Mouse (Mus musculus) stomach, postnatal 0 days (tissue): Measurements from ENCODE around the gene Ppp1ca. TPM values are rescaled to one million over a fixed set of nuclear protein-coding genes. Genes with fewer than 3 reads are reported as not detected.

Experiments
- ATAC-seq: fragments of 200-750 bp; cut with Nextera tagmentation; 2 replicates; pipeline ENCODE4 v1.8.0; 2017; ENCODE audit not compliant: low FRiP score, low TSS enrichment
- DNase-seq: peaks from one replicate; pipeline ENCODE4 v3.0.0-alpha.2; 2016; ENCODE audit warnings: low spot score
- H3K27ac ChIP-seq: fragments of 300-500 bp; sonication (generic); replicated peaks from 2 replicates; pipeline ENCODE4 v1.5.1; 2014; ENCODE audit warnings: mild to moderate bottlenecking, control low read depth
- H3K27me3 ChIP-seq: fragments of 300-500 bp; sonication (generic); 2 replicates; pipeline ENCODE4 v1.6.1; 2014; ENCODE audit warnings: low read length; ENCODE audit not compliant: control insufficient read depth, insufficient read depth
- H3K36me3 ChIP-seq: fragments of 300-500 bp; sonication (generic); 2 replicates; pipeline ENCODE4 v1.6.1; 2014; ENCODE audit warnings: low read length, mixed read lengths; ENCODE audit not compliant: control insufficient read depth, insufficient read depth
- H3K4me1 ChIP-seq: fragments of 300-500 bp; sonication (generic); replicated peaks from 2 replicates; pipeline ENCODE4 v1.6.1; 2014; ENCODE audit warnings: antibody characterized with exemption; ENCODE audit not compliant: control insufficient read depth, insufficient read depth
- H3K4me2 ChIP-seq: fragments of 300-500 bp; sonication (generic); replicated peaks from 2 replicates; pipeline ENCODE4 v1.6.1; 2014; ENCODE audit warnings: low read depth, mild to moderate bottlenecking, control low read depth, moderate library complexity
- H3K4me3 ChIP-seq: fragments of 300-500 bp; sonication (generic); 2 replicates; pipeline ENCODE4 v1.5.1; 2014; ENCODE audit warnings: low read depth, low read length, control low read depth
- H3K9ac ChIP-seq: fragments of 300-500 bp; sonication (generic); 2 replicates; pipeline ENCODE4 v1.6.1; 2014; ENCODE audit warnings: mild to moderate bottlenecking, low read length, control low read depth, mixed read lengths
- H3K9me3 ChIP-seq: fragments of 300-500 bp; sonication (generic); 2 replicates; pipeline ENCODE4 v1.6.1; 2016; ENCODE audit warnings: low read length; ENCODE audit not compliant: control insufficient read depth
- CTCF ChIP-seq: IDR thresholded peaks from 2 replicates; pipeline ENCODE4 v1.5.1; 2016; ENCODE audit warnings: antibody characterized with exemption, low read depth, mild to moderate bottlenecking, moderate library complexity
- EP300 ChIP-seq: optimal IDR thresholded peaks from 2 replicates; pipeline ENCODE3; 2016; ENCODE audit warnings: antibody characterized with exemption
- WGBS: fragments of 180-500 bp; shearing (Covaris S2); extraction: QIAGEN DNeasy Blood & Tissue Kit; methylation state at CpG from one replicate; pipeline ENCODE4 v1.1.7; 2014; 5-methylcytosine and 5-hydroxymethylcytosine counted together
- polyA plus RNA-seq: library from polyadenylated mRNA; unstranded; fragments of >200 nt; fragmentation: Nextera tagmentation; extraction: Ambion mirVana; gene quantifications from 2 replicates; pipeline ENCODE4 v1.2.1, GENCODE M21; 2015

Gene Ppp1ca
- polyA plus RNA-seq, 1 experiment from 2014 or later, result 497 TPM

GRCm38 (mm10) chr19:4187303-4187702 lies 4.6 kb upstream of the Ppp1ca start:
- H3K27ac ChIP-seq, result no peak overlapping the region
- 74% methylated on average over 3 of the region's 3 CpGs for WGBS
- no peak overlapping the region for H3K9ac ChIP-seq
- H3K4me2 ChIP-seq, result no peak overlapping the region
- ATAC-seq (no peak), DNase-seq (no peak)
- no peaks in the 10 kb centered on the region for H3K9me3 ChIP-seq
- TF ChIP-seq CTCF (no peak), EP300 (no peak)
- no peaks in the 10 kb centered on the region for H3K4me1 ChIP-seq
- H3K4me3 ChIP-seq, result no peak overlapping the region
- H3K36me3 ChIP-seq, result no peaks in the 10 kb centered on the region
- no peaks in the 10 kb centered on the region for H3K27me3 ChIP-seq

- TF ChIP-seq CTCF (no peak), EP300 (no peak)
- 85% methylated on average over 12 of the region's 12 CpGs for WGBS
These were observed 2.7 kb upstream of the Ppp1ca start for GRCm38 (mm10) chr19:4189051-4189620.

DNA sequence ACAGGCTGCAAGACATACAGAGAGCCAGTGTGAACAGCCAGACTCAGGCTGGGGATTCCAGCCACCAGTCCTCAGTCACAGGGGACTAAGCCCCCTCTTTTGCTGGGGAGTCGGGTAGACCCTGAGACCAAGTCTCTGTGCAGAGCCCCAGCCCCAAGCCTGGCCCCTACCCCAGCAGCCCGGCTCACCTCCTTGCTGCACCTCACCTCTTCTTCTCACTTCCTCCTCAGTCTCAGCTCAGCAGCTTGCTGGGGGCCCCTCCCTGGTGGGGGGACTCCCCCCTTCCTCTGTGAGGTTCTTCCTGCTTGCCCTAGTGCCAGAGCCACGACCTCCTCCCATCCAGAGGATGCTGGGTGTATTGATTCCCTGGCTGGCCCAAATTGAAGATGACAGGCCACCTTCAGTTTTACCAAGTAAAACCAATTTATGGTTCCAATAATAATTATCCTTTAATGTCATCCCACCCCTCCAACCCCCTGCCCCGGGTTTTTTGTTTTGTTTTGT lies 982 bp upstream of the Ppp1ca start, which contains the start of gene Tbc1d10c:
Tbc1d10c (minus strand) TSS at position 454 of the 504 bp plus-strand sequence.
- 51% methylated on average over 4 of the region's 4 CpGs for WGBS
- no peaks in the 10 kb centered on the region for H3K9me3 ChIP-seq

More at GRCm38 (mm10) chr19:4189051-4189620, 2.7 kb upstream of the Ppp1ca start:
- H3K27me3 ChIP-seq, result no peaks in the 10 kb centered on the region
- H3K9ac ChIP-seq, result no peak overlapping the region
- peaks cover 3% of the 10 kb centered on the region for H3K4me1 ChIP-seq
- peaks cover 3% of the 10 kb centered on the region; the same call in 1 of the 2 replicates for H3K36me3 ChIP-seq
- ATAC-seq (no peak), DNase-seq (no peak)
- no peaks in the 10 kb centered on the region for H3K9me3 ChIP-seq
- H3K4me3 ChIP-seq, result no peak overlapping the region
- H3K4me2 ChIP-seq, result no peak overlapping the region
- H3K27ac ChIP-seq, result no peak overlapping the region

GRCm38 (mm10) chr19:4192251-4192985 lies 553 bp downstream of the Ppp1ca start:
- DNase-seq (no peak), ATAC-seq (peak; percentile 44)
- WGBS, result under 1% methylated on average over 47 of the region's 52 CpGs

More for the DNA sequence above, 982 bp upstream of the Ppp1ca start, which contains the start of gene Tbc1d10c:
- Histone ChIP-seq H3K36me3 (peaks cover 15% of the 10 kb centered on the region), H3K27me3 (no peaks in the 10 kb centered on the region), H3K4me3 (peak within 1 kb of the TSS; percentile 84), H3K4me2 (peak within 1 kb of the TSS; percentile 85), H3K27ac (peak within 1 kb of the TSS; percentile 98), H3K4me1 (peaks cover 3% of the 10 kb centered on the region), H3K9ac (peak within 1 kb of the TSS; percentile 98)
- ATAC-seq (no peak), DNase-seq (no peak)
- TF ChIP-seq EP300 (no peak), CTCF (no peak)

DNA sequence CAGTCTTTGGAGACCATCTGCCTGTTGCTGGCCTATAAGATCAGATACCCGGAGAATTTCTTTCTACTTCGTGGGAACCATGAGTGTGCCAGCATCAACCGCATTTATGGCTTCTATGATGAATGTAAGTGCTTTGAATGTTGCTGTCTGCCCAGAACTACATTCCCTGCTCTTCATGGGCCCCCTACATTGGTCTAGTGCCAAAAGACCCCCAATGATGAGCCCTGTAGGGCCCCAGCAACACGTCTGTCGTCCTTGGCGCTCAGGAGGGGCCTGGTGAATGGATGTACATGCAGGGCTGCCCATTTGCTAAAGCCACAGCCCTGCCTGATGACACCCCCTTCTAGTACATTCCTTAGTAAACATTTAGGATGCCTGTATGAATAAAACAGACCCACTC lies 1.3 kb downstream of the Ppp1ca start:
- Histone ChIP-seq H3K4me1 (peaks cover 3% of the 10 kb centered on the region), H3K9ac (peak overlapping the region; percentile 98), H3K9me3 (no peaks in the 10 kb centered on the region), H3K36me3 (peaks cover 23% of the 10 kb centered on the region), H3K27me3 (no peaks in the 10 kb centered on the region), H3K27ac (no peak overlapping the region), H3K4me3 (peak overlapping the region; percentile 84), H3K4me2 (peak overlapping the region; percentile 85)
- 48% methylated on average over 6 of the region's 6 CpGs for WGBS
- no peak for DNase-seq
- no peak for ATAC-seq
- TF ChIP-seq EP300, result no peak

More at GRCm38 (mm10) chr19:4192251-4192985, 553 bp downstream of the Ppp1ca start:
- peak overlapping the region; percentile 98 for H3K27ac ChIP-seq
- H3K36me3 ChIP-seq, result peaks cover 23% of the 10 kb centered on the region
- peak overlapping the region; percentile 84 for H3K4me3 ChIP-seq
- no peaks in the 10 kb centered on the region for H3K9me3 ChIP-seq
- H3K9ac ChIP-seq, result peak overlapping the region; percentile 98
- H3K4me1 ChIP-seq, result peaks cover 3% of the 10 kb centered on the region
- H3K4me2 ChIP-seq, result peak overlapping the region; percentile 85
- TF ChIP-seq CTCF (no peak), EP300 (no peak)
- no peaks in the 10 kb centered on the region for H3K27me3 ChIP-seq
